12 mouse cellular contexts compared by ENCODE assay signal in genomic region chr8:121126191-121126590, GRCm38 (mm10). TPM values are rescaled to one million over a fixed set of nuclear protein-coding genes. Genes with fewer than 3 reads are reported as not detected.
DNase-seq lines count a peak whose midpoint lies in the region; ATAC-seq and TF ChIP-seq lines count a peak whose summit lies in the region.
"Had no signal": no experiment of that assay in that cellular context is flagged by ENCODE, and none has a peak within 500 bp of the region (broad histone marks: within the 10 kb centered on the region; RNA-seq: fewer than 3 reads in every experiment).

No protein-coding gene starts in this region.

- H3K9me3 ChIP-seq in heart, embryonic 11.5 days (replicated peaks; ENCODE audit: control insufficient read depth, low read length): no peaks in the 10 kb centered on the region
- H3K9me3 ChIP-seq in kidney, postnatal 0 days (replicated peaks; ENCODE audit: low read length): no peaks in the 10 kb centered on the region
- no peaks in the 10 kb centered on the region for H3K9me3 ChIP-seq in embryonic facial prominence, embryonic 14.5 days (ENCODE audit: control insufficient read depth, low read length)
- H3K9me3 ChIP-seq in neural tube, embryonic 11.5 days (ENCODE audit: control insufficient read depth, low read length): no peaks in the 10 kb centered on the region

- H3K27ac ChIP-seq in heart, embryonic 11.5 days (ENCODE audit: low read depth, low read length): no peak overlapping the region; the same call in 1 of the 2 replicates
- H3K27ac ChIP-seq in kidney, postnatal 0 days: peak overlapping the region; percentile 89
- H3K27ac ChIP-seq in embryonic facial prominence, embryonic 14.5 days (replicated peaks; ENCODE audit: low read depth, low read length): no peak overlapping the region
- no peak overlapping the region for H3K27ac ChIP-seq in neural tube, embryonic 11.5 days (ENCODE audit: low read depth, low read length)
- H3K27ac ChIP-seq: gastrocnemius, adult 2 months had no signal

- ATAC-seq in heart, embryonic 11.5 days (replicated peaks; ENCODE audit: insufficient number of reproducible peaks, low FRiP score, low TSS enrichment): no peak
- ATAC-seq in kidney, postnatal 0 days (replicated peaks; ENCODE audit: low FRiP score, low read depth): no peak
- ATAC-seq in embryonic facial prominence, embryonic 14.5 days (ENCODE audit: low read depth): no peak
- ATAC-seq in neural tube, embryonic 11.5 days (ENCODE audit: insufficient read depth, low FRiP score, low TSS enrichment): no peak

- no peaks in the 10 kb centered on the region for H3K36me3 ChIP-seq in heart, embryonic 11.5 days (ENCODE audit: control insufficient read depth, insufficient read depth, low read length)
- peaks cover 7% of the 10 kb centered on the region; the same call in 1 of the 2 replicates for H3K36me3 ChIP-seq in kidney, postnatal 0 days (ENCODE audit: insufficient read depth, low read length)
- no peaks in the 10 kb centered on the region for H3K36me3 ChIP-seq in embryonic facial prominence, embryonic 14.5 days (ENCODE audit: control insufficient read depth, insufficient read depth, low read length)
- H3K36me3 ChIP-seq in neural tube, embryonic 11.5 days (ENCODE audit: control insufficient read depth, insufficient read depth, low read length): no peaks in the 10 kb centered on the region

- H3K27me3 ChIP-seq in heart, embryonic 11.5 days (ENCODE audit: control insufficient read depth, insufficient read depth, low read length): peaks cover 79% of the 10 kb centered on the region
- H3K27me3 ChIP-seq in kidney, postnatal 0 days (ENCODE audit: insufficient read depth, low read length): peaks cover 15% of the 10 kb centered on the region
- peaks cover 98% of the 10 kb centered on the region for H3K27me3 ChIP-seq in embryonic facial prominence, embryonic 14.5 days (replicated peaks; ENCODE audit: control insufficient read depth, insufficient read depth, low read length)
- peaks cover 91% of the 10 kb centered on the region for H3K27me3 ChIP-seq in neural tube, embryonic 11.5 days (ENCODE audit: control insufficient read depth, insufficient read depth, low read length)

- 10% methylated on average over 6 of the region's 6 CpGs for WGBS in heart, embryonic 11.5 days (ENCODE audit: insufficient replicate concordance)
- 24% methylated on average over 6 of the region's 6 CpGs for WGBS in kidney, postnatal 0 days
- 7% methylated on average over 6 of the region's 6 CpGs for whole genome bisulfite sequencing in embryonic facial prominence, embryonic 14.5 days
- 6% methylated on average over 6 of the region's 6 CpGs for WGBS in neural tube, embryonic 11.5 days

- peak overlapping the region; percentile 78 for H3K4me2 ChIP-seq in heart, embryonic 11.5 days
- peak overlapping the region; percentile 63 for H3K4me2 ChIP-seq in kidney, postnatal 0 days (ENCODE audit: low read length)
- H3K4me2 ChIP-seq in embryonic facial prominence, embryonic 14.5 days (ENCODE audit: low read depth, low read length): peak overlapping the region; percentile 68
- H3K4me2 ChIP-seq in neural tube, embryonic 11.5 days (ENCODE audit: low read depth): peak overlapping the region; percentile 50; the same call in 1 of the 2 replicates

- H3K4me1 ChIP-seq in heart, embryonic 11.5 days (ENCODE audit: control insufficient read depth, insufficient read depth, low read length): peaks cover 34% of the 10 kb centered on the region
- peaks cover 27% of the 10 kb centered on the region for H3K4me1 ChIP-seq in kidney, postnatal 0 days (replicated peaks; ENCODE audit: insufficient read depth, low read length)
- peaks cover 16% of the 10 kb centered on the region; the same call in 1 of the 2 replicates for H3K4me1 ChIP-seq in embryonic facial prominence, embryonic 14.5 days (ENCODE audit: control insufficient read depth, insufficient read depth, low read length)
- H3K4me1 ChIP-seq in neural tube, embryonic 11.5 days (ENCODE audit: control insufficient read depth, insufficient read depth, low read length): peaks cover 8% of the 10 kb centered on the region

- H3K4me3 ChIP-seq in heart, embryonic 11.5 days (ENCODE audit: low read depth, low read length): peak overlapping the region; percentile 39
- H3K4me3 ChIP-seq in kidney, postnatal 0 days (replicated peaks; ENCODE audit: low read depth, low read length): peak overlapping the region; percentile 33
- H3K4me3 ChIP-seq in embryonic facial prominence, embryonic 14.5 days (ENCODE audit: low read depth, low read length): 0 out of 2 replicates have a peak overlapping the region, but pooled peaks have one; percentile 0
- H3K4me3 ChIP-seq in neural tube, embryonic 11.5 days (ENCODE audit: low read depth, low read length): no peak overlapping the region

- intact Hi-C loops in heart, postnatal 36 days (cut with DNase I): no loop called here

- H3K9ac ChIP-seq in heart, embryonic 11.5 days (ENCODE audit: low read depth, low read length): peak overlapping the region; percentile 34; the same call in 1 of the 2 replicates
- peak overlapping the region; percentile 53 for H3K9ac ChIP-seq in kidney, postnatal 0 days (ENCODE audit: low read depth, low read length)
- peak overlapping the region; percentile 41; the same call in 1 of the 2 replicates for H3K9ac ChIP-seq in embryonic facial prominence, embryonic 14.5 days (ENCODE audit: low read depth, low read length)
- H3K9ac ChIP-seq in neural tube, embryonic 11.5 days (ENCODE audit: low read length): no peak overlapping the region

- TF ChIP-seq CTCF in kidney, postnatal 0 days (IDR thresholded peaks at IDR 0.05; ENCODE audit: low read depth): no peak

- no peak for DNase-seq in heart, postnatal 36 days
- no peak for DNase-seq in kidney, postnatal 0 days (ENCODE audit: low spot score)
- no peak for DNase-seq in kidney, postnatal 25 days
- no peak for DNase-seq in embryonic facial prominence, embryonic 14.5 days (ENCODE audit: low spot score)
- no peak for DNase-seq in neural tube, embryonic 11.5 days (ENCODE audit: low spot score)
- DNase-seq in spleen, postnatal 10 days (ENCODE audit: low spot score in 2 of 2): no peak
- DNase-seq in right cerebral cortex, adult 2 months (ENCODE audit: low spot score in 2 of 2): no peak
- DNase-seq: cerebellum, adult 18-20 months had no signal

RNA-seq across cellular contexts. Expression of gene Foxl1, which starts 1.5 kb away (rescaled TPM):
- polyA plus RNA-seq in heart, embryonic 11.5 days (2014; fragmentation: Nextera tagmentation; extraction: Ambion mirVana): 0.69 and 1.2 TPM in 2 replicates
- under 1 TPM in 1 of 2 experiments, not detected in 1; 0.14 TPM for total RNA-seq in heart, postnatal 36 days (2021)
- 6.4 and 8.3 TPM in 2 replicates for polyA plus RNA-seq in kidney, postnatal 0 days (2015; fragmentation: Nextera tagmentation; extraction: Ambion mirVana)
- polyA plus RNA-seq in embryonic facial prominence, embryonic 14.5 days (2014; fragmentation: Nextera tagmentation; extraction: Ambion mirVana): 0.32 and 0.96 TPM in 2 replicates
- polyA plus RNA-seq in neural tube, embryonic 11.5 days (2014; fragmentation: Nextera tagmentation; extraction: Ambion mirVana): 1.1 and 1.3 TPM in 2 replicates
- total RNA-seq: gastrocnemius, adult 2 months had no signal
- polyA plus RNA-seq: limb, embryonic 11.5 days; testis, adult 2 months had no signal

RNA-seq across cellular contexts. Expression of gene Foxc2, which starts 10.2 kb away (rescaled TPM):
- polyA plus RNA-seq in heart, embryonic 11.5 days (2014; fragmentation: Nextera tagmentation; extraction: Ambion mirVana): 12.7 and 14.1 TPM in 2 replicates
- total RNA-seq in heart, postnatal 36 days (2021): 1 to 10 TPM; 1.9 to 2.4 TPM
- polyA plus RNA-seq in kidney, postnatal 0 days (2015; fragmentation: Nextera tagmentation; extraction: Ambion mirVana): 33.0 and 42.5 TPM in 2 replicates
- 7.4 and 9.4 TPM in 2 replicates for polyA plus RNA-seq in embryonic facial prominence, embryonic 14.5 days (2014; fragmentation: Nextera tagmentation; extraction: Ambion mirVana)
- 15.4 and 15.5 TPM in 2 replicates for polyA plus RNA-seq in neural tube, embryonic 11.5 days (2014; fragmentation: Nextera tagmentation; extraction: Ambion mirVana)

RNA-seq across cellular contexts. Expression of gene Mthfsd, which starts 18.0 kb away (rescaled TPM):
- polyA plus RNA-seq in heart, embryonic 11.5 days (2014; fragmentation: Nextera tagmentation; extraction: Ambion mirVana): 45.1 and 46.2 TPM in 2 replicates
- total RNA-seq in heart, postnatal 36 days (2021): 10 to 100 TPM; 11.0 to 12.2 TPM
- polyA plus RNA-seq in kidney, postnatal 0 days (2015; fragmentation: Nextera tagmentation; extraction: Ambion mirVana): 56.0 and 60.3 TPM in 2 replicates
- 46.1 and 56.7 TPM in 2 replicates for polyA plus RNA-seq in embryonic facial prominence, embryonic 14.5 days (2014; fragmentation: Nextera tagmentation; extraction: Ambion mirVana)
- polyA plus RNA-seq in neural tube, embryonic 11.5 days (2014; fragmentation: Nextera tagmentation; extraction: Ambion mirVana): 56.9 and 63.7 TPM in 2 replicates

RNA-seq across cellular contexts. Expression of gene Foxf1, which starts 42.0 kb away (rescaled TPM):
- polyA plus RNA-seq in heart, embryonic 11.5 days (2014; fragmentation: Nextera tagmentation; extraction: Ambion mirVana): 3.1 and 9.0 TPM in 2 replicates
- total RNA-seq in heart, postnatal 36 days (2021): under 1 TPM; 0.22 to 0.25 TPM
- polyA plus RNA-seq in kidney, postnatal 0 days (2015; fragmentation: Nextera tagmentation; extraction: Ambion mirVana): 0.37 and 1.1 TPM in 2 replicates
- 7.0 and 7.6 TPM in 2 replicates for polyA plus RNA-seq in embryonic facial prominence, embryonic 14.5 days (2014; fragmentation: Nextera tagmentation; extraction: Ambion mirVana)
- polyA plus RNA-seq in neural tube, embryonic 11.5 days (2014; fragmentation: Nextera tagmentation; extraction: Ambion mirVana): 2.6 and 6.1 TPM in 2 replicates
